In genomic region chr9:120171295-120171694, GRCm38 (mm10) we compare ENCODE assay signal across 10 mouse cellular contexts. TPM values are rescaled to one million over a fixed set of nuclear protein-coding genes. Genes with fewer than 3 reads are reported as not detected.
DNase-seq lines count a peak whose midpoint lies in the region; ATAC-seq and TF ChIP-seq lines count a peak whose summit lies in the region.
"Had no signal": no experiment of that assay in that cellular context is flagged by ENCODE, and none has a peak within 500 bp of the region (broad histone marks: within the 10 kb centered on the region; RNA-seq: fewer than 3 reads in every experiment).

No protein-coding gene starts in this region.

- H3K4me2 ChIP-seq in embryonic facial prominence, embryonic 14.5 days (ENCODE audit: low read depth, low read length) = no peak overlapping the region
- no peak overlapping the region for H3K4me2 ChIP-seq in lung, embryonic 14.5 days
- H3K4me2 ChIP-seq: hindbrain, embryonic 15.5 days had no signal

- 50% methylated on average over 5 of the region's 5 CpGs for WGBS in embryonic facial prominence, embryonic 14.5 days
- WGBS in lung, embryonic 14.5 days = 33% methylated on average over 5 of the region's 5 CpGs
- 50% methylated on average over 5 of the region's 5 CpGs for WGBS in spleen, adult 2 months

- H3K9ac ChIP-seq in embryonic facial prominence, embryonic 14.5 days (ENCODE audit: low read depth, low read length) = no peak overlapping the region
- no peak overlapping the region for H3K9ac ChIP-seq in lung, embryonic 14.5 days
- H3K9ac ChIP-seq: hindbrain, embryonic 15.5 days had no signal

- DNase-seq in cerebellum, adult 18-20 months = peak; percentile 58 to 63
- peak; percentile 63 for DNase-seq in 416B (ENCODE audit: low read depth)
- DNase-seq in adrenal gland, postnatal 14 days = peak; percentile 82
- DNase-seq in embryonic facial prominence, embryonic 14.5 days (ENCODE audit: low spot score) = peak; percentile 38
- peak; percentile 67 for DNase-seq in kidney, postnatal 14 days
- peak; percentile 81 for DNase-seq in lung, embryonic 14.5 days
- peak in 1 of 2 experiments; percentile 46 for DNase-seq in spleen, adult 2 months (ENCODE audit: low read depth in 1 of 2, low spot score in 2 of 2)

- TF ChIP-seq CTCF in lung, embryonic 14.5 days (IDR thresholded peaks at IDR 0.05; ENCODE audit: low read depth) = peak; percentile 73
- TF ChIP-seq CTCF in spleen, adult 2 months (IDR thresholded peaks at IDR 0.05; ENCODE audit: extremely low read depth, insufficient read depth, insufficient read length, insufficient replicate concordance) = peak; percentile 12; the same call in 1 of the 2 replicates

- H3K4me1 ChIP-seq in embryonic facial prominence, embryonic 14.5 days (ENCODE audit: control insufficient read depth, insufficient read depth, low read length) = no peaks in the 10 kb centered on the region
- no peaks in the 10 kb centered on the region for H3K4me1 ChIP-seq in lung, embryonic 14.5 days (ENCODE audit: insufficient read depth)
- H3K4me1 ChIP-seq in spleen, adult 2 months (ENCODE audit: control insufficient read depth, insufficient read depth, insufficient read length) = no peaks in the 10 kb centered on the region
- H3K4me1 ChIP-seq: hindbrain, embryonic 15.5 days had no signal

- no peaks in the 10 kb centered on the region for H3K9me3 ChIP-seq in embryonic facial prominence, embryonic 14.5 days (ENCODE audit: control insufficient read depth, low read length)
- no peaks in the 10 kb centered on the region; the same call in 1 of the 2 replicates for H3K9me3 ChIP-seq in lung, embryonic 14.5 days (ENCODE audit: low read depth, low read length)
- H3K9me3 ChIP-seq: hindbrain, embryonic 15.5 days had no signal

- no peak for TF ChIP-seq POLR2A in spleen, adult 2 months (IDR thresholded peaks at IDR 0.05; ENCODE audit: low read depth, low read length)

- ATAC-seq in cerebellum, adult (ENCODE audit: insufficient number of reproducible peaks, low FRiP score, low TSS enrichment) = no peak
- no peak for ATAC-seq in embryonic facial prominence, embryonic 14.5 days (ENCODE audit: low read depth)
- no peak for ATAC-seq in lung, embryonic 14.5 days (ENCODE audit: insufficient read depth)

- no peaks in the 10 kb centered on the region for H3K27me3 ChIP-seq in embryonic facial prominence, embryonic 14.5 days (replicated peaks; ENCODE audit: control insufficient read depth, insufficient read depth, low read length)
- no peaks in the 10 kb centered on the region for H3K27me3 ChIP-seq in lung, embryonic 14.5 days (ENCODE audit: insufficient read depth, low read length)
- H3K27me3 ChIP-seq in spleen, adult 2 months (ENCODE audit: control insufficient read depth, insufficient read depth, low read length) = no peaks in the 10 kb centered on the region
- H3K27me3 ChIP-seq: hindbrain, embryonic 15.5 days had no signal

- H3K27ac ChIP-seq in embryonic facial prominence, embryonic 14.5 days (replicated peaks; ENCODE audit: low read depth, low read length) = no peak overlapping the region
- H3K27ac ChIP-seq in lung, embryonic 14.5 days (ENCODE audit: low read depth) = no peak overlapping the region
- H3K27ac ChIP-seq in spleen, adult 2 months (ENCODE audit: insufficient read depth, low read length) = no peak overlapping the region
- H3K27ac ChIP-seq: hindbrain, embryonic 15.5 days had no signal

- H3K36me3 ChIP-seq in embryonic facial prominence, embryonic 14.5 days (ENCODE audit: control insufficient read depth, insufficient read depth, low read length) = no peaks in the 10 kb centered on the region
- H3K36me3 ChIP-seq in lung, embryonic 14.5 days (ENCODE audit: insufficient read depth) = no peaks in the 10 kb centered on the region
- no peaks in the 10 kb centered on the region for H3K36me3 ChIP-seq in spleen, adult 2 months (ENCODE audit: control insufficient read depth, insufficient read depth, low read length)
- H3K36me3 ChIP-seq: hindbrain, embryonic 15.5 days had no signal

- H3K4me3 ChIP-seq in embryonic facial prominence, embryonic 14.5 days (ENCODE audit: low read depth, low read length) = no peak overlapping the region
- H3K4me3 ChIP-seq in lung, embryonic 14.5 days (ENCODE audit: low read depth, low read length) = no peak overlapping the region
- H3K4me3 ChIP-seq in spleen, adult 2 months (ENCODE audit: extremely low read depth, insufficient read depth, insufficient read length) = no peak overlapping the region
- H3K4me3 ChIP-seq: hindbrain, embryonic 15.5 days had no signal

RNA-seq across cellular contexts. Expression of gene Mobp, which starts 21.8 kb away (rescaled TPM):
- total RNA-seq in adrenal gland, postnatal 14 days (2021) = 0.15 TPM in 1 of 2 replicates, not detected in the other
- 0.08 TPM in 1 of 2 replicates, not detected in the other for polyA plus RNA-seq in embryonic facial prominence, embryonic 14.5 days (2014; fragmentation: Nextera tagmentation; extraction: Ambion mirVana)
- not detected in 2 replicates for polyA plus RNA-seq in lung, embryonic 14.5 days (2014; fragmentation: Nextera tagmentation; extraction: Ambion mirVana)
- not detected in 2 replicates for polyA plus RNA-seq in spleen, adult 2 months (2012; rRNA removed)
- polyA plus RNA-seq: C2C12 had no signal

RNA-seq across cellular contexts. Expression of gene Rpsa, which starts 43.8 kb away (rescaled TPM):
- total RNA-seq in adrenal gland, postnatal 14 days (2021) = 729 and 883 TPM in 2 replicates
- 1,998 and 2,049 TPM in 2 replicates for polyA plus RNA-seq in embryonic facial prominence, embryonic 14.5 days (2014; fragmentation: Nextera tagmentation; extraction: Ambion mirVana)
- 2,022 and 2,170 TPM in 2 replicates for polyA plus RNA-seq in lung, embryonic 14.5 days (2014; fragmentation: Nextera tagmentation; extraction: Ambion mirVana)
- polyA plus RNA-seq in spleen, adult 2 months (2012; rRNA removed) = 2,660 and 3,812 TPM in 2 replicates
